Mouse (Mus musculus): ENCODE data around the gene Lmnb2.

GRCm38 (mm10) chr10:80954843-80955242 lies 36.8 kb upstream of the Lmnb2 start:
- TF ChIP-seq CTCF (IDR thresholded peaks at IDR 0.05) (no peak), POLR2A (IDR thresholded peaks at IDR 0.05; ENCODE audit: insufficient read depth, low read depth, low read length) (no peak)
